Mouse (Mus musculus): ENCODE results near the gene Slc35b2. TPM values are rescaled to one million over a fixed set of nuclear protein-coding genes. Genes with fewer than 3 reads are reported as not detected.
A peak's percentile ranks its signal among the peaks of the same experiment; 100 is the strongest.

Gene Slc35b2
- total RNA-seq, 2 experiments from 2014 or later = 36.1 to 38.7 TPM

DNA sequence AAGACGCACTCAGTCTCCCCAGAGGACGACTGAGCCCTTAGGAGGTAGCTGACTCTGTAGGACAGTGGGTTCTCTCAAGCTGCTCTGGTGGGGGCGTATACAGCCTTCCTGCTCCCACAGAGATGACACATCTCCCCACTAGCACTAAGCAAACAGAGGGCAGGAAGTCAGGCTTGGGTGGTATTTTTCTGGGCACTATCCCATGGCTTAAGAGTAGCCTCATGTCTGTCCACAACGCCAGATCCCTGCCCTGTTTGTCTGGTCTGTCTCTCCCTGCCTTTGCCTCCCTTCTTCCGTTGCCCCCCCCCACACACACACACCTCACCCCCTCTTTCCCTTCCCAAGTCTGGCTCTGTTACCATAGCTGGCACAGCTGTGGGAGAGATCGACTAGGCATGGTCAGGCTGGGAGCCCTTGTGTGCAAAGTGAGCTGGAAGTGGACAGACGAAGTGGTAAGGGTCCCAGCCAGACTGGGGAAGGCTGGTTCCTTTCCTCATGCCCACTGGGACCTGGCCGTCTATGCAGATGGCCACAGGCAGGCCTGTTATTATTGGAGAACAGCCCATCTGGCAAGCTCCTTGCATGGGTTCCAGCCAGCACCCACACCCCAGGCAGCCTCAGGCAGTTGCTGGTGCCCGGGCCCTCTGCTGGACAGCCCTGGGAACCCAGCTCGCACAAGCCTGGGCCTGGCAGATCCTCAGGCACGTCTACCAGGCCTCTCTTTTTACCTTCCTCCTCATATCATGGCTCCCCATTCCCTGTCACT lies 33.1 kb downstream of the Slc35b2 start:
- DNase-seq (ENCODE audit: extremely low spot score in 1 of 2, low spot score in 1 of 2) = peak; percentile 45 to 51

DNA sequence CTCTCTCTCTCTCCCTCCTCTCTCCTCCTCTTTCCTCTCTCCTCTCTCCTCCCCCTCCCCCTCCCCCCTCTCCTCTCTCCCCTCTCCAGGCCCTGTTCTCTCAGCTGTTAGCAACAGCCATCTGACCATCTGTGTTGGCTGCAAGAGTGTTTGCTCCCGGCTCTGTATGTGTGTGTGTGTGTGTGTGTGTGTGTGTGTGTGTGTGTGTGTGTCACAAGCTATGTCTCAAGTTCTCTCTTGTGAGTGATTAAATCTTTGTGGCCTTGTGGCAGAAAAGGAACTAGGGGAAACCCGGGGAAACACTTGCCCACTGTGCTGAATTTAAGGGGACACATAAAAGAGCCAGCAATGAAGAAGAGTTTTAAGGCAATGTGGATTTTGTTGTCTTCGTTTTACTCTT lies 34.1 kb downstream of the Slc35b2 start:
- DNase-seq (ENCODE audit: extremely low spot score in 1 of 2, low spot score in 1 of 2) = no peak

DNA sequence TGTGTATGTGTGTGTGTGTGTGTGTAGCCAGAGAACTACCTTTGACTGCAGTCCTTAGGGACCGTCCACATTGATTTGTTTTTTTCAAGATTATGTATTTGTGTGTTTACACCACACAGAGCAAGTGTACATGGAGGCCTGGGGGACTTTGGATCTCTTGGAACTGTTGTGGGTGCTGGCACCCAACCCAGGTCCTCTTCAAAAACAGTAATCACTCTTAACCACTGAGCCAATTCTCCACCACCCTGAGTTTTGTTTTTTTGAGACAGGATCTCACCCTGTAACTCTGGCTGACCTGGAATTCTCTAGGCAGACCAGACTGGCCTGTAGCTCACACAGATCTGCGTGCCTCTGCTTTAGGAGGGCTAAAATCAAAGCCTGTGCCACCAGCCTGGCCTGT lies 34.7 kb downstream of the Slc35b2 start:
- DNase-seq (ENCODE audit: extremely low spot score in 1 of 2, low spot score in 1 of 2) = no peak

DNA sequence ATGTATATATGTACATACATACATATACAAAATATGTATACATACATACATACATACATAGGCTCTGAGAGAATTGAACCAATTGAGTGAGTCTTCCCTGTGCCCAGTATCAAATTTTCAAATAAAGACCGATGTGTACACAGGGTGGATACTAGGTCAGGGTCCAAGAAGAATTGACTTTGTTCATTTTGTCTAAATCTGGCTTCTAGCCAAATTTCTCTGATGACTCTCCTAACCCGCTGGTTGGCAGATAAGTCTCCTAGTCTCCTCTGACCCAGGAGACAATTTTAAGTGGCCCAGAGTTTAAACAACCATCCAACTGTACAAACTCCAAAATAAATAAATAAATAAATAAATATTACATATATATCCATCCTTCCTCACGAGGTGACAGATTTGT lies 35.2 kb downstream of the Slc35b2 start:
- no peak for DNase-seq (ENCODE audit: extremely low spot score in 1 of 2, low spot score in 1 of 2)

DNA sequence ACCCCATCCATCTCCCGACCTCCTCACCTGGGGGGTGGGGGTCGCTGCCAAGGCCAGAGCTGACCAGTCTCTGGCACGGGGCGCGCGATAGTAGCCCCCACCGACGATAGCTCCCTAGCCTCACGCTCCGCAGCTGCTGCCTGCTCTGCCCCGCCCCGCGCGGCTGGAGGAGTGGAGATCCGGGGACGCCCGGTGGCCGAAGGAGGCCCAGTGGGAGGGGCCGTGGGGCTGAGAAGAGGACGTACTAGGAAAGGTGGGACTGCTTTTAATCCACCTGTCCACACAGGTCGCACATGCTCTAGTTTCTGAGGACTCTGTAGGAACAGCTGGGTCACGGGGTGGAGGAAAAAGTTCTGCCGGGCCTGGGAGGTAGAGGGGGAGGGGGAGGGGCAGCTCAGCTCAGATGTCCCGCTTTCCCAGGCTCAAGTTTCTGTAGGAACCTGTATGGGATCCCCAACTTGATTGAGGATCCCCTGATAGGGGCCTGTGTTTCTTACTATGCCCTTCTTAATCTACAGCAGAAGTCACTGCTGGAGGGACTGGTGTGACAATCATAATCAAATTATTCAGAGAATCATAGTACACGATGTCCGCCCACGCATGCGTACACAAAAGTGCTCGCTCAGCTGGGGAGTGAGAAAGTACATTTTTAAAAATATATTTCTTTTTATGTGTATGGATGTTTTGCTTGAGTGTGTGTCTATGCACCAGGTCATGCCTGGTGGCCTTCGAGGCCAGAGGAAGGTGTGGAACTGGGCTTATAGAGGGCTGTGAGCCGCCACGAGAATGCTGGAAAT lies 36.0 kb downstream of the Slc35b2 start, which contains the start of gene Slc29a1:
Gene Slc29a1 (minus strand): TSS at position 161 of the 797 bp plus-strand sequence.
- no peak for DNase-seq (ENCODE audit: extremely low spot score in 1 of 2, low spot score in 1 of 2)

DNA sequence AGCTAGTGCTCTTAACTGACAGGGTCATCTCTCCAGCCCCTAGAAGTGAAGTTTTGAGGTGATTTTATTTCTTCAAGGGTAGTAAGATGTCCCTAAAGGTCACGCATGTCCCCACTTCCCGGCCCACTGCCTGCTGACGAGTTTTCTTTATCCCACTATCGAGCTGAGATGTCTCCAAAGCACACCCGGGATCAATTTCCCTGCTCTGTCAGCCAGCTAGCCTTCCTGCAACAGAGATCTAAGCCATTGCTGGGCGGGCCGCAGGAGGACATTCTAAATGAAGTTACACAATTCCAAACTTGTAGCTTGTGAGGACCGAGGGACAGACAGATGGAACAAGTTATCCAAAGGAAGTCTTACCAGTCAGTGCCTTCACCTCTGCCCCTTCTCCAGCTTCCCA lies 36.6 kb downstream of the Slc35b2 start:
- no peak for DNase-seq (ENCODE audit: extremely low spot score in 1 of 2, low spot score in 1 of 2)

DNA sequence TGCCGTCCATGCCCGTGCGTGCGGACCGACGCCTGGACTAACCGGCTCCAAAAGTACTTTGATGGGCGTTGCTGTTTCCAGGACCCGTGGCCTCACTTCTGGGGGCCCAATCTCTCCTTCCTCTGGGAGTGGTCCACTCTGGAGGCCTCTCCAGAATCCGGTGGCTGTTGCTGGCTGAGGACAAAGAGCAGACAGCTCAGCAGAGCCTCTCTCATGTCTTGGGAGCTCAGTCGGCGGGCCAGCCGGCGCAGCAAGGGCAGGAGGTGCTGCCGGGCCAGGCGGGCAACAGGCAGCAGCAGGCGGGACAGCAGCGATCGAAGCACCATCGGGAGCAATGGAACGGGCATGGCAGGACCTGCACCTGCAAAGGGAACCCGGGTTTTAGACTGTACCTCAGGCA lies 37.7 kb downstream of the Slc35b2 start:
- DNase-seq (ENCODE audit: extremely low spot score in 1 of 2, low spot score in 1 of 2) = no peak

DNA sequence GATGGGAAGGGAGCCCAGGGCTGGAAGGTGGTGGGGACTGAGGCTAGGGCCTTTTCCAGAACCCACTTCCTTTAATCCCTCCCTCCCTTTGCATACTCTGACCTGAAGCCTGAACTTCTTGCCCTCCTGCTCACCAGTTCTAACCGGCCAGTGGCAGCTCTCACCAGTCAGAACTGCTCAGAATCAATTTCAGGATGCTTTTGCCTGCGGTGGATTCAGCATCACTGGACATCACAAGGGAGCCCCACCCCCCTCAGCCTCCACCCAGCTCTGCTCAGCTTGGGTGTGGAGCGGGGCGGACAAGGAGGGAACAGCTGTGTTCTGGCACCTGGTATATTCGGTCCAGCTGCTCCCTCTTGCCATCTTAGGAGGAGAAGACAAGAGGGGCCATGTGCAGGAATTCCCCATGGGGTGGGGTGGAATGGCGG lies 38.2 kb downstream of the Slc35b2 start, which contains the start of gene Mymx:
Gene Mymx (minus strand): TSS at position 226 of the 428 bp plus-strand sequence.
- DNase-seq (ENCODE audit: extremely low spot score in 1 of 2, low spot score in 1 of 2) = no peak

DNA sequence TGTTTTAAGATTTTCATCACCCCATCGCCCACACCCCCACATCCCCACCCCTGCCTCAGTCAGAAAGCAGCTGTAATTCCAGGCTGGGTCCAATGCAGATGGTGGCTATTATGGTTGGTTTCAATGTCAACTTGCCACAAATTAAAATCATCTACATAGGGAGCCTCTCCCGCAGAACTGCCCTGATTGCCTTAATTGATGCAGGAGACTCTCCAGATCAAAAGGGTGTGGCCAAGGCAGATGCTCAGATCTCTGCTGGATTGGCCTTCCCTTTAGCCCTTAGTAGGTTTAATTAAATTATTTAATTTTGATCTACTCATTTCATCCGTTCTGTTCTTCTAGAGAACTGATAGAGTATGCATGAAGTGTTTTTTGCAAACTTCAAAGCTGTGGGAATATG lies 39.3 kb downstream of the Slc35b2 start:
- DNase-seq (ENCODE audit: extremely low spot score in 1 of 2, low spot score in 1 of 2) = no peak

DNA sequence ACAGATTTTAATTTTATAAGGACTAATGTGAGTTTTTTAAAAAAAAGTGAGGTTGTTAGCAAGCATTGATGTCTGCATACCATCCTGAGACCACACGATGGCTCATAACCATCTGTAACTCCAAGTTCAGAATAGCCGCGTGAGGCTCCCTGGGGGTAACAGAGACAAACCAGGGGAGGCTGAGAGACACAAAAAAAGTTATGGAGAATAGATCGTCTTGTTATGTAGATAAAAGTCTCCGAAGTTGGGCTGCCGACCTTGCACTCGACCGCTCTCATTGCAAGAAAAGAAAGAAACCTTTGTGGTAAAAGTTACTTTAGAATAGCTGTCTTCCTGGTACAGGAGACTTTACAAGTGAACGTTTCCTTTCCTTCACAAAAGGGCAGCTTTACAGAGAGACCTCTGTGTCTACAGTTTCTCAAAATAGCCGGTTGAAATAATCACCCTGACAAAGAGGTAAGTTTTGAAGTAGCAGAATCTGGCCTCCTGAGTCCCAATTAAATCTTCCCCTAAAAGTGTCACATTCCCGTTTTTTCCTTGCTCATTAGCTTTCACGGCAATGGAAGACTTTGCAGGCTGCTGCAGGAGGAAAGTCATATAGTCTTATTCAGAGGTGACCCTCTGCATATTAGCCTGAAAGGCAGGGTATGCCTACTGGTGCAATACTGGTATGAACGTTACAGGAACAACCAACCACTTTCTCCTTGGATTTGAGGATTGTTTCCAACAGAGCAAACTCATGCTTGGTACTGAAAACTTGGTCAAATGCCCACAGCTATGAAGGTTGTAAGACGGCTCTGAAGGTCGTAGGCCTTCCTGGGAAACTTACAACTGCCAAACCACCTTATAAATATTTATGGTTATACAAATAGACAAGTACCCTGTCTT lies 43.6 kb downstream of the Slc35b2 start:
- DNase-seq (ENCODE audit: extremely low spot score in 1 of 2, low spot score in 1 of 2) = no peak

DNA sequence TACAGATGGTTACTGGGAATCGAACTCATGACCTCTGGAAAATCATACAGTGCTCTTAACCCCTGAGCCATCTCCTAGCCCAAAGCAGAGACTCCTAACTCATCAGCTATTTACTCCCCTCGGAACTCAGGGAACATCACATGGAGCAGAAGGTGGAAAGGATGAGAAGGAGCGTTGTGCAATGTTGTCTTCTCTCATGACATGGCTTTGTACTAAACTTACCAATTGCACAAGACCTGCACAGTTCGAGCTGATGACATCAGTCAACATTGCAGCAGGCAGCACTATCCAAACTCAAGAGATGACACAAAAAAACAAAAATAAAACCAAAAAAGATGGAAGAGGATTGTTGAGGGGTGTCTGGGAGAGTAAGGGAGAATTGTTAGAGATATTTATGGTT lies 44.7 kb downstream of the Slc35b2 start:
- DNase-seq (ENCODE audit: extremely low spot score in 1 of 2, low spot score in 1 of 2) = no peak

DNA sequence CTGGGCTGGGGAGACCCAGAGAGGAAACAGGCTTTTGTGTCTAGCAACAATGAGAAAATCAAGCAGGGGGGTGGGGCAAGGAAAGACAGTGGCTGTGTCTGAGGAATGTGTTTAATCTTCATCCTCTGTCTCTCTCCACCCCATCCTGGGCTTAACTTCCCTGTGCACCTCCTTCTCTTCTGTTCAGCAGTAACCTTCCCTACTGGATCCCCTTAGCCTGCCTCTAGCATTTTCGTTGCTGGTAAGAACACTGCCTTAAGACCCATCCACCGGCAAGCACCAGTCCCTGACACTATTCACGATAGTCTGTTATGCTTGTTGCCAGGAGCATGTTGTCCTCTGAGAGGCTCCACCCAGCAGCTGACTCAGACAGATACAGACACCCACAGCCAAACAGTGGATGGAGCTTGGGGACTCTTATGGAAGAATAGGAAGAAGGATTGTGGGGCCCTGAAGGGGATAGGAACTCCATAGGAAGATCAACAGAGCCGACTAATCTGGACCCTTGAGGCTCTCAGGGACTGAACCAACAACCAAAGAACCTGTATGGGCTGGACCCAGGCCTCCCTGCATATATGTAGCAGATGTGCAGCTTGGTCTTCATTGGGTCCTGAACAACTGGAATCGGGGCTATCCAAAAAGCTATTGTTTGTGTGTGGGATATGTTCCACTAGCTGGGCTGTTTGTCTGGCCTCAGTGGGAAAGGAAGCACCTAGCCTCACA lies 46.6 kb downstream of the Slc35b2 start:
- no peak for DNase-seq (ENCODE audit: extremely low spot score in 1 of 2, low spot score in 1 of 2)

DNA sequence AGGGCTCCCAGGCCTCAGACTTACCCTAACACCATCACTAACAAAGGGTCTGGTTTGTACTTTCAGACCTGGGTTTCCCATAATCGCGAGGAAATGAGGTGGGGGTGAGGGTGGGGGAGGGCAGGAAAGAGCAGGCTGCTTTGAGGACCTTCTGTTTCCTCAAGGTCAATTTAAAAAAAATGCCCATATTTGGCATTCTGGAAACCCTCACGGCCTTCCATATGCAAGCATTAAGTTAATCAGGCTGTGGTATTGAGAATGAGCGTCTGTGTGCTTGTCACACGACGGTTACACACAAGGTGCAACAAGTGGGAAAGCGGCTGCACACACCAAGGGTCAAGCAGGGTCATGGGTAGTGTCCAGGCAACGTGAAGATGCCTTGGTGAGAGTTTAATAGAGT lies 48.3 kb downstream of the Slc35b2 start:
- no peak for DNase-seq (ENCODE audit: extremely low spot score in 1 of 2, low spot score in 1 of 2)

DNA sequence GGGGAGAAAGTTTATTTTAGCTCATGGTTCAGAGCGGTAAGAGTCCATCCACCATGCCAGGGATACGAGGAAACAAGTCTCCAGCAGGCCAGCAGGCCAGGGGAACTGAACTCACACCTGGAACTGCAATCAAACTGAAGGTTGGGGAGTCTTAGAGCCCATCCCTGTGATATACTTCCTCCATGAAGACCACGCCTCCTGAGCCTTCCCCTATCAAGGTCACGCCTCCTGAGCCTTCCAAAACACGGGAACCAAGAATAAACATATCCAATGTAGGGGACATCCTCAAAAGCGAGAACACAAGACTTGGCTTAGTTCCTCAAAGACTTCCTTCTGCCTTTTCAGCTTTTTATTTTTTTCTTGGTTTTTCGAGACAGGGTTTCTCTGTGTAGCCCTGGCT lies 49.2 kb downstream of the Slc35b2 start:
- no peak for DNase-seq (ENCODE audit: extremely low spot score in 1 of 2, low spot score in 1 of 2)

DNA sequence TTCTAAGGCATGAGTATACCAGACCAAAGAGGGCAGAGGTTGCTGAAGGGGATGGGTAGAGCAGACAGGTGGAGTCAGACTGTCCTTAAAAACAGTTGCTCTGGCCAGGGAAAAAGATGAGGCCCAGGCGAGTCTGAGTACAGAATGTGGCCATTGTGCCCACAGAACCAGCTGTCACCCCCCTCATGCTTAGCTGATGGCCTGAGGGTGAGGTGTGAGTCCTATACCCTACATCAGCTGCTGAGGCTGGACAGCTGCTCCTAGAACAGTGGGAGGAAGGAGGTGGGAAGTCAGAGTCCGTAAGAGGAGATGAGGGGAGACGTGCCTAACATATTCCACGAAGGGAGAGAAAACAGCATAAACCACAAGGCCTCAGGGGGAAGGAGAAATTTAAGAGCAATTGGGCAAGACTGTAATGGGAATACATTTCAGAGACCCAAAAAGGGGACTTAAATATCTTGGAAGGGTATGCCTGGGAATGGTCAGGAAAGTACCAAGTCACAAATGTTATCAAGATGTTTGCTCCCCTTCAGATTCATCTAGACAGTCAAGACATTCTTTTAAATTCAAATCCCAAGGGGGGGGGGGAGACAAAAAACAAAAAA lies 52.5 kb downstream of the Slc35b2 start:
- DNase-seq (ENCODE audit: extremely low spot score in 1 of 2, low spot score in 1 of 2) = no peak

DNA sequence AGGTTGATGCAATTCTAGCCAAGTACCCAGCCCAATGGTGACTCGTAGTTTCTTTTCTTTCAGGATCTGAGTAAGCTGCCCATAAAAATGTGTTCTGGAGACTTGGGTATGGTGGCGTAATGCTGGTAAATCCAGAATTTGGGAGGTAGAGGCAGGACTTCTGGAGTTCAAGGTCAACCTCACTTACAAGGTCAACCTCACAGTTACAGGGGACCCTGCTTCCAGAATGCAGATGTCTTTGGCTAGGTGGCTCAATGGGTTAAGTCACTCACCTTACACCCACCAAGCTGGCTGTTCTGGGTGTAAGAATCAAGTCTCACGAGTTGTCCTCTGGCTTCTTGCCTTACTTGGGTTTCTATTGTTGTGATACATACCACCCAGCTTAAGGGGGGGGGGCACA lies 53.0 kb downstream of the Slc35b2 start:
- DNase-seq (ENCODE audit: extremely low spot score in 1 of 2, low spot score in 1 of 2) = no peak

Data from layer of hippocampus, postnatal 25 days (tissue).